Mouse (Mus musculus) lung, postnatal 0 days (tissue): ENCODE data around the gene Hepacam. TPM values are rescaled to one million over a fixed set of nuclear protein-coding genes. Genes with fewer than 3 reads are reported as not detected.

Source experiments
- ATAC-seq: fragments of 200-750 bp; cut with Nextera tagmentation; 2 replicates; pipeline ENCODE4 v1.8.0; 2017; ENCODE audit warnings: moderate library complexity
- DNase-seq: peaks from one replicate; pipeline ENCODE4 v3.0.0-alpha.2; 2016; ENCODE audit warnings: low spot score
- H3K27ac ChIP-seq: fragments of 300-500 bp; sonication (generic); 2 replicates; pipeline ENCODE4 v1.5.1; 2014; ENCODE audit warnings: antibody characterized with exemption, mild to moderate bottlenecking, low read length, mixed read lengths
- H3K27me3 ChIP-seq: fragments of 300-500 bp; sonication (generic); replicated peaks from 2 replicates; pipeline ENCODE4 v1.6.1; 2014; ENCODE audit warnings: low read length, mixed read lengths; ENCODE audit not compliant: insufficient read depth
- H3K36me3 ChIP-seq: fragments of 300-500 bp; sonication (generic); 2 replicates; pipeline ENCODE4 v1.6.1; 2014; ENCODE audit warnings: low read length, mixed read lengths; ENCODE audit not compliant: insufficient read depth
- H3K4me1 ChIP-seq: fragments of 300-500 bp; sonication (generic); 2 replicates; pipeline ENCODE4 v1.6.1; 2014; ENCODE audit warnings: antibody characterized with exemption, low read depth, low read length, mixed read lengths; ENCODE audit not compliant: insufficient read depth
- H3K4me2 ChIP-seq: fragments of 300-500 bp; sonication (generic); replicated peaks from 2 replicates; pipeline ENCODE4 v1.6.1; 2014; ENCODE audit warnings: low read depth, mild to moderate bottlenecking, low read length, moderate library complexity, mixed read lengths
- H3K4me3 ChIP-seq: fragments of 300-500 bp; sonication (generic); 2 replicates; pipeline ENCODE4 v1.5.1; 2014; ENCODE audit warnings: low read depth, low read length
- H3K9ac ChIP-seq: fragments of 300-500 bp; sonication (generic); replicated peaks from 2 replicates; pipeline ENCODE4 v1.6.1; 2014; ENCODE audit warnings: low read depth, mild to moderate bottlenecking
- H3K9me3 ChIP-seq: fragments of 300-500 bp; sonication (generic); 2 replicates; pipeline ENCODE4 v1.6.1; 2016; ENCODE audit warnings: low read length, mixed read lengths
- CTCF ChIP-seq: IDR thresholded peaks from 2 replicates; pipeline ENCODE4 v1.5.1; 2016; ENCODE audit warnings: antibody characterized with exemption, mild to moderate bottlenecking
- EP300 ChIP-seq: IDR thresholded peaks from 2 replicates; pipeline ENCODE4 v1.6.1; 2016; ENCODE audit warnings: antibody characterized with exemption, mild to moderate bottlenecking, control low read depth
- WGBS: fragments of 180-500 bp; shearing (Covaris S2); extraction: QIAGEN DNeasy Blood & Tissue Kit; methylation state at CpG from one replicate; pipeline ENCODE4 v1.1.7; 2014; 5-methylcytosine and 5-hydroxymethylcytosine counted together
- polyA plus RNA-seq: library from polyadenylated mRNA; unstranded; fragments of >200 nt; fragmentation: Nextera tagmentation; extraction: Ambion mirVana; gene quantifications from 2 replicates; pipeline ENCODE4 v1.2.1, GENCODE M21; 2015

Hepacam gene
- polyA plus RNA-seq, 1 experiment from 2014 or later, result 1.2 TPM

GRCm38 (mm10) chr9:37349050-37349449, 18.1 kb upstream of the Hepacam start:
- H3K36me3 ChIP-seq, result no peaks in the 10 kb centered on the region
- peaks cover 9% of the 10 kb centered on the region; the same call in 1 of the 2 replicates for H3K4me1 ChIP-seq
- H3K9me3 ChIP-seq, result no peaks in the 10 kb centered on the region
- H3K4me3 ChIP-seq, result peak overlapping the region; percentile 81; the same call in 1 of the 2 replicates
- H3K27ac ChIP-seq, result peak overlapping the region; percentile 84; the same call in 1 of the 2 replicates
- H3K9ac ChIP-seq, result peak overlapping the region; percentile 42; the same call in 1 of the 2 replicates
- H3K4me2 ChIP-seq, result peak overlapping the region; percentile 87
- WGBS, result 89% methylated on average over 3 of the region's 3 CpGs
- ATAC-seq (no peak), DNase-seq (no peak)
- H3K27me3 ChIP-seq, result no peaks in the 10 kb centered on the region
- no peak for TF ChIP-seq EP300

- H3K9me3 ChIP-seq, result no peaks in the 10 kb centered on the region
- H3K9ac ChIP-seq, result no peak overlapping the region
- WGBS, result 40% methylated on average over 2 of the region's 2 CpGs
- peak; percentile 29 for DNase-seq
- no peak for TF ChIP-seq EP300
- no peak for TF ChIP-seq CTCF
- H3K4me1 ChIP-seq, result peaks cover 9% of the 10 kb centered on the region; the same call in 1 of the 2 replicates
- H3K36me3 ChIP-seq, result no peaks in the 10 kb centered on the region
- ATAC-seq, result no peak
- H3K27me3 ChIP-seq, result no peaks in the 10 kb centered on the region
- no peak overlapping the region for H3K4me2 ChIP-seq
- no peak overlapping the region for H3K27ac ChIP-seq
- no peak overlapping the region for H3K4me3 ChIP-seq
These were observed 15.9 kb upstream of the Hepacam start for GRCm38 (mm10) chr9:37351266-37351665.

GRCm38 (mm10) chr9:37354485-37354884, 12.7 kb upstream of the Hepacam start:
- no peak for TF ChIP-seq CTCF
- no peak for TF ChIP-seq EP300
- Histone ChIP-seq H3K36me3 (no peaks in the 10 kb centered on the region), H3K9me3 (no peaks in the 10 kb centered on the region), H3K4me2 (no peak overlapping the region), H3K27ac (no peak overlapping the region), H3K9ac (no peak overlapping the region), H3K4me3 (no peak overlapping the region), H3K27me3 (no peaks in the 10 kb centered on the region), H3K4me1 (no peaks in the 10 kb centered on the region)
- 43% methylated on average over 1 of the region's 1 CpGs for WGBS
- ATAC-seq (no peak), DNase-seq (no peak)

GRCm38 (mm10) chr9:37358713-37359330, 8.3 kb upstream of the Hepacam start:
- Histone ChIP-seq H3K36me3 (no peaks in the 10 kb centered on the region), H3K27ac (peak overlapping the region; percentile 58), H3K9me3 (no peaks in the 10 kb centered on the region), H3K27me3 (no peaks in the 10 kb centered on the region), H3K4me3 (no peak overlapping the region), H3K9ac (no peak overlapping the region), H3K4me2 (no peak overlapping the region), H3K4me1 (0 out of 2 replicates have a peak, but pooled peaks cover 2% of the 10 kb centered on the region)
- WGBS, result 58% methylated on average over 7 of the region's 7 CpGs
- ATAC-seq (peak; percentile 71), DNase-seq (peak; percentile 75)
- TF ChIP-seq EP300 (no peak), CTCF (no peak)

- Histone ChIP-seq H3K4me2 (no peak overlapping the region), H3K4me1 (0 out of 2 replicates have a peak, but pooled peaks cover 2% of the 10 kb centered on the region), H3K27ac (peak overlapping the region; percentile 58), H3K36me3 (no peaks in the 10 kb centered on the region), H3K4me3 (no peak overlapping the region), H3K9me3 (no peaks in the 10 kb centered on the region), H3K9ac (no peak overlapping the region), H3K27me3 (no peaks in the 10 kb centered on the region)
- DNase-seq (peak; percentile 94), ATAC-seq (peak; percentile 95)
- no peak; the same call in none of the 2 replicates for TF ChIP-seq EP300
- peak; percentile 14; the same call in 1 of the 2 replicates for TF ChIP-seq CTCF
- 44% methylated on average over 6 of the region's 6 CpGs for WGBS
These were observed 7.6 kb upstream of the Hepacam start for GRCm38 (mm10) chr9:37359331-37360220.

GRCm38 (mm10) chr9:37362084-37362483, 5.1 kb upstream of the Hepacam start:
- Histone ChIP-seq H3K36me3 (no peaks in the 10 kb centered on the region), H3K27ac (no peak overlapping the region), H3K9me3 (no peaks in the 10 kb centered on the region), H3K4me3 (no peak overlapping the region), H3K4me1 (0 out of 2 replicates have a peak, but pooled peaks cover 2% of the 10 kb centered on the region), H3K9ac (no peak overlapping the region), H3K4me2 (no peak overlapping the region), H3K27me3 (no peaks in the 10 kb centered on the region)
- no peak for ATAC-seq
- DNase-seq, result no peak
- TF ChIP-seq CTCF, result no peak
- no peak for TF ChIP-seq EP300
